Mouse (Mus musculus) G1E (cell line): ENCODE data around the gene Prf1.

Experiments used
- CTCF ChIP-seq: IDR thresholded peaks from 2 replicates; pipeline ENCODE4 v1.5.1; 2012; ENCODE audit warnings: low read depth, low read length, inconsistent platforms, mixed read lengths
- POLR2AphosphoS5 ChIP-seq: IDR thresholded peaks from 2 replicates; pipeline ENCODE4 v1.6.1; 2012; ENCODE audit warnings: low read depth, low read length, inconsistent platforms; ENCODE audit not compliant: insufficient replicate concordance
- TAL1 ChIP-seq: conservative IDR thresholded peaks from 2 replicates; pipeline ENCODE4 v1.6.1; 2012; ENCODE audit warnings: low read depth, low read length, inconsistent platforms, mixed read lengths

DNA sequence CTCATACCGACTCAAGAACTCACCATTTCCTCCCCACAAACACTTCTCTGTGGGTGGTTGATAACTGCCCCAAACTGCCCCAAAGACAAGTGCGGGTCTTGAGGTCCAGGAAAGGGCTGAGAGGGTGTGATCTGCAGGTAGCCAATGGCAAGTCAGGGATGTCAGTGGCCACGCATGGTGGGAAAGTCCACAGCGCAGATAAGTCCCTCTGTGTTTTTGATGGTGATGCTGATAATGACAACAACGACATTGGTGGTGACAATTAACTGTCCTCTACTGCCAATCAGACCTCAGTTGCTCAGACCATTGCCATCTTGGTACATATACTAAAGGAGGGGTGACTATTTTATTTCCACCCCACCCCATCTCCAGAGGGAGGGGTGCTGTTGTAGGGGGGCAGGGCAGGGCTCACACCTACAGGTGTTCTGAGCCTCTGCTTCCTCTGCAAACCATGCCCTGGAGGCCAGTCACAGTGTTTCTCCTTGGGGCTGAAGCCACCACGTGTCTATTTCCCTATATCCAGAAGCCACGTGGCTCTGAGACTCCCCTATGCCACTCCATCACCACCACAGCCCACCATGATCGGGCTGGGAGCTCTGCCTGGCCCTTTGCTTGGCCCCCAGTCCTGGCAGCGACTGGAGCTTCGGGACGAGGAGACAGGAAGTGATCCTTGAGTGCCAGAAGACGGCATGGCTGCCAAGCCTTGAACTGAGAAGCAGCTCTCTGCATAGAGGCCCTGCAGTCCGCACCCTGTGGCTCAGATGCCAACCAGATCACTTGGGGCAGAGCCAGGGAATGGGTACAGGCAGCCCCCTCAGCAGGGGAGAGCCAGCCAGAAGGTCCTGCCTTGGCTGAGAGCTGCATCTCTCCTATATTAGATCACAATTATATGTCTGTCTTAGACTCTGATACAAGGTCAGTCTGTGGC, 36.1 kb upstream of the Prf1 start:
- TF ChIP-seq CTCF, result no peak
- TF ChIP-seq TAL1, result no peak
- TF ChIP-seq POLR2AphosphoS5, result no peak
